Mouse (Mus musculus): ENCODE results near the gene Trp53rka. TPM values are rescaled to one million over a fixed set of nuclear protein-coding genes. Genes with fewer than 3 reads are reported as not detected.

The Trp53rka gene
- polyA plus RNA-seq, 1 experiment from 2014 or later: 37.7 TPM

Other genes starting within 250 kb of the Trp53rka start
- gene Slc35c2, start 205.5 kb downstream of the Trp53rka start, polyA plus RNA-seq (2015; fragmentation: Nextera tagmentation; extraction: Ambion mirVana): 62.4 and 62.8 TPM in 2 replicates
- gene Elmo2, start 166.8 kb downstream of the Trp53rka start, polyA plus RNA-seq (2015; fragmentation: Nextera tagmentation; extraction: Ambion mirVana): 88.4 and 93.7 TPM in 2 replicates
- 1.1 and 1.3 TPM in 2 replicates for gene Zfp663, start 124.6 kb downstream of the Trp53rka start, polyA plus RNA-seq (2015; fragmentation: Nextera tagmentation; extraction: Ambion mirVana)
- gene Zfp334, start 105.1 kb downstream of the Trp53rka start, polyA plus RNA-seq (2015; fragmentation: Nextera tagmentation; extraction: Ambion mirVana): 8.7 and 8.9 TPM in 2 replicates
- gene Ocstamp, start 92.9 kb downstream of the Trp53rka start, polyA plus RNA-seq (2015; fragmentation: Nextera tagmentation; extraction: Ambion mirVana): not detected in 2 replicates
- 4.3 and 4.5 TPM in 2 replicates for gene Slc13a3, start 20.1 kb downstream of the Trp53rka start, polyA plus RNA-seq (2015; fragmentation: Nextera tagmentation; extraction: Ambion mirVana)
- 8.3 TPM in 2 replicates for gene Slc2a10, start 10.5 kb upstream of the Trp53rka start, polyA plus RNA-seq (2015; fragmentation: Nextera tagmentation; extraction: Ambion mirVana)
- 6.8 and 7.5 TPM in 2 replicates for gene Eya2, start 101.7 kb upstream of the Trp53rka start, polyA plus RNA-seq (2015; fragmentation: Nextera tagmentation; extraction: Ambion mirVana)

Measured in kidney, embryonic 16.5 days (tissue).